Mouse (Mus musculus): ENCODE results near the gene Olfr901.
"Not testable (repeated sequence)": the region's sequence is repeated elsewhere in the genome, so short reads cannot be mapped to it uniquely, and the experiment has no call there.

Olfr901 gene

GRCm38 (mm10) chr9:38429155-38429554 is at the start of gene Olfr901:
Gene Olfr901, plus strand, starts transcription at chr9:38429455.
- ATAC-seq (ENCODE audit: insufficient number of reproducible peaks, low FRiP score, low TSS enrichment) = no peak

GRCm38 (mm10) chr9:38401398-38401797 is 27.9 kb upstream of the Olfr901 start, which contains the start of gene Olfr147:
Gene Olfr147, plus strand, starts transcription at chr9:38401698.
- ATAC-seq (ENCODE audit: insufficient number of reproducible peaks, low FRiP score, low TSS enrichment) = no peak

- ATAC-seq (ENCODE audit: insufficient number of reproducible peaks, low FRiP score, low TSS enrichment) = not testable (repeated sequence)
Measured at GRCm38 (mm10) chr9:38407502-38407901, 21.8 kb upstream of the Olfr901 start.

GRCm38 (mm10) chr9:38413502-38413901 is 15.8 kb upstream of the Olfr901 start:
- not testable (repeated sequence) for ATAC-seq (ENCODE audit: insufficient number of reproducible peaks, low FRiP score, low TSS enrichment)

GRCm38 (mm10) chr9:38423801-38424200 is 5.5 kb upstream of the Olfr901 start:
- ATAC-seq (ENCODE audit: insufficient number of reproducible peaks, low FRiP score, low TSS enrichment) = no peak

- ATAC-seq (ENCODE audit: insufficient number of reproducible peaks, low FRiP score, low TSS enrichment) = no peak
Measured at GRCm38 (mm10) chr9:38427026-38427425, 2.2 kb upstream of the Olfr901 start.

- no peak for ATAC-seq (ENCODE audit: insufficient number of reproducible peaks, low FRiP score, low TSS enrichment)
Measured at GRCm38 (mm10) chr9:38447352-38447751, 18.1 kb downstream of the Olfr901 start, which contains the start of gene Olfr902. Gene Olfr902, plus strand, starts transcription at chr9:38447652.

- no peak for ATAC-seq (ENCODE audit: insufficient number of reproducible peaks, low FRiP score, low TSS enrichment)
Measured at GRCm38 (mm10) chr9:38462844-38463243, 33.6 kb downstream of the Olfr901 start, which contains the start of gene Olfr904. Gene Olfr904, plus strand, starts transcription at chr9:38463144.

GRCm38 (mm10) chr9:38470807-38471206 is 41.6 kb downstream of the Olfr901 start, which contains the start of gene Olfr905:
Gene Olfr905, plus strand, starts transcription at chr9:38471107.
- ATAC-seq (ENCODE audit: insufficient number of reproducible peaks, low FRiP score, low TSS enrichment) = no peak
